Mouse (Mus musculus) cortical plate, adult 2 months (tissue): Measurements from ENCODE around the gene 2410131K14Rik.

Experiments
- CTCF ChIP-seq: fragments of 200-500 bp; IDR thresholded peaks from 2 replicates; pipeline ENCODE4 v1.5.1; 2011; ENCODE audit warnings: mild to moderate bottlenecking, control low read depth, low read length; ENCODE audit not compliant: insufficient read depth; ENCODE audit errors: extremely low read depth
- POLR2A ChIP-seq: fragments of 200-500 bp; IDR thresholded peaks from 2 replicates; pipeline ENCODE4 v1.6.1; 2011; ENCODE audit warnings: mild to moderate bottlenecking, low read length, control low read depth; ENCODE audit not compliant: insufficient read depth; ENCODE audit errors: extremely low read depth

DNA sequence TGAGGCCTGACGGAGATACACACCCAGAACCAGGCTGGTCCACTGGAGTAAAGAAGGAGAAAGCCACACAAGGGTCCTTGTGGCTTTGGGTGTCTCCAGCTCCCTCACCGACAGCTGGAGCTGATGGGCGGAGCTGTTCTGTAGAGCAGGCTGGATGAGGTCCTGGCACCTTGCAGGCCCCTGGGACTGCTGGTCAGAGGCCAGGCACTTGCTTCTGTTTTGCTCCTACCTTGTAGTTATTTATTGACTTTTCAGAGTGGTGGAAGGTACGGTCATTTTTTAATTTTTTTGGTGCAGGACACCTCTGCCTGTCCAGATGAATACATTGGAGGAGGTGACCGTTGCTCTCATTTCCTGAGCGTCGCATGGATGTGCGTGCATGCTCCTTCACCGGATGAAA is 16.2 kb downstream of the 2410131K14Rik start:
- no peak for TF ChIP-seq CTCF
- no peak for TF ChIP-seq POLR2A
